Mouse (Mus musculus): ENCODE measurements at regions not wholly inside any gene's neighbourhood (a gene's known extent, or its start where the extent isn't known, plus 50 kb on each side); places are given as distances from the start of the nearest gene placed in this dataset.
"Not testable (repeated sequence)": the region's sequence is repeated elsewhere in the genome, so short reads cannot be mapped to it uniquely, and the experiment has no call there.

- no peak for DNase-seq (ENCODE audit: low spot score in 2 of 2)
Measured at GRCm38 (mm10) chr16:30796103-30796502, 196.6 kb downstream of the Fam43a start.

GRCm38 (mm10) chr16:30797006-30797405 is 197.5 kb downstream of the Fam43a start:
- DNase-seq (ENCODE audit: low spot score in 2 of 2) = no peak

- no peak for DNase-seq (ENCODE audit: low spot score in 2 of 2)
Measured at GRCm38 (mm10) chr16:30797973-30798471, 198.5 kb downstream of the Fam43a start.

GRCm38 (mm10) chr16:30798536-30798935 is 199.0 kb downstream of the Fam43a start:
- DNase-seq (ENCODE audit: low spot score in 2 of 2) = no peak

- DNase-seq (ENCODE audit: low spot score in 2 of 2) = no peak
Measured at GRCm38 (mm10) chr16:30799699-30800483, 200.4 kb downstream of the Fam43a start.

GRCm38 (mm10) chr16:30804018-30804417 is 204.5 kb downstream of the Fam43a start:
- no peak for DNase-seq (ENCODE audit: low spot score in 2 of 2)

- DNase-seq (ENCODE audit: low spot score in 2 of 2) = not testable (repeated sequence)
Measured at GRCm38 (mm10) chr16:30806206-30806605, 206.7 kb downstream of the Fam43a start.

GRCm38 (mm10) chr16:30818541-30819120 is 219.1 kb downstream of the Fam43a start:
- DNase-seq (ENCODE audit: low spot score in 2 of 2) = no peak

GRCm38 (mm10) chr16:30819342-30819741 is 219.8 kb downstream of the Fam43a start:
- no peak for DNase-seq (ENCODE audit: low spot score in 2 of 2)

- DNase-seq (ENCODE audit: low spot score in 2 of 2) = no peak
Measured at GRCm38 (mm10) chr16:30820234-30820633, 220.7 kb downstream of the Fam43a start.

GRCm38 (mm10) chr16:30820761-30821160 is 221.2 kb downstream of the Fam43a start:
- no peak for DNase-seq (ENCODE audit: low spot score in 2 of 2)

GRCm38 (mm10) chr16:30821191-30821910 is 221.8 kb downstream of the Fam43a start:
- DNase-seq (ENCODE audit: low spot score in 2 of 2) = peak; percentile 30 to 39

- DNase-seq (ENCODE audit: low spot score in 2 of 2) = no peak
Measured at GRCm38 (mm10) chr16:30821911-30822578, 222.5 kb downstream of the Fam43a start.

GRCm38 (mm10) chr16:30826128-30826527 is 226.6 kb downstream of the Fam43a start:
- DNase-seq (ENCODE audit: low spot score in 2 of 2) = peak; percentile 34 to 43

- no peak for DNase-seq (ENCODE audit: low spot score in 2 of 2)
Measured at GRCm38 (mm10) chr16:30827901-30828608, 228.5 kb downstream of the Fam43a start.

- no peak for DNase-seq (ENCODE audit: low spot score in 2 of 2)
Measured at GRCm38 (mm10) chr16:30834561-30834960, 235.0 kb downstream of the Fam43a start.

- DNase-seq (ENCODE audit: low spot score in 2 of 2) = no peak
Measured at GRCm38 (mm10) chr16:30835678-30836077, 236.2 kb downstream of the Fam43a start.

GRCm38 (mm10) chr16:30842831-30843230 is 238.4 kb downstream of the Xxylt1 start:
- DNase-seq (ENCODE audit: low spot score in 2 of 2) = no peak

- DNase-seq (ENCODE audit: low spot score in 2 of 2) = no peak
Measured at GRCm38 (mm10) chr16:30852595-30852994, 228.6 kb downstream of the Xxylt1 start.

GRCm38 (mm10) chr16:30854716-30855115 is 226.5 kb downstream of the Xxylt1 start:
- DNase-seq (ENCODE audit: low spot score in 2 of 2) = no peak

GRCm38 (mm10) chr16:30857656-30858055 is 223.6 kb downstream of the Xxylt1 start:
- no peak for DNase-seq (ENCODE audit: low spot score in 2 of 2)

Measured in layer of hippocampus, postnatal 10 days (tissue).